Mouse (Mus musculus) layer of hippocampus, adult 8-10 months (tissue): ENCODE measurements at regions not wholly inside any gene's neighbourhood (a gene's known extent, or its start where the extent isn't known, plus 50 kb on each side); places are given as distances from the start of the nearest gene placed in this dataset.

Source experiments
- DNase-seq, 2 experiments: peaks; one replicate each; pipeline ENCODE4 v3.0.0; 2022; ENCODE audit warnings: low spot score in 2 of 2

- no peak for DNase-seq
These were observed 340.6 kb upstream of the Myt1l start for GRCm38 (mm10) chr12:29187619-29188018.

GRCm38 (mm10) chr12:29192391-29192790 lies 335.8 kb upstream of the Myt1l start:
- no peak for DNase-seq

- DNase-seq, result no peak
These were observed 316.2 kb upstream of the Myt1l start for GRCm38 (mm10) chr12:29211946-29212345.

- DNase-seq, result peak; percentile 11 to 27
These were observed 314.6 kb upstream of the Myt1l start for GRCm38 (mm10) chr12:29213625-29214024.

GRCm38 (mm10) chr12:29222099-29222498 lies 306.1 kb upstream of the Myt1l start:
- no peak for DNase-seq

- no peak for DNase-seq
These were observed 302.2 kb upstream of the Myt1l start for GRCm38 (mm10) chr12:29226001-29226400.

- DNase-seq, result peak in 1 of 2 experiments; percentile 24
These were observed 295.4 kb upstream of the Myt1l start for GRCm38 (mm10) chr12:29232492-29233447.

- no peak for DNase-seq
These were observed 291.7 kb upstream of the Myt1l start for GRCm38 (mm10) chr12:29236496-29236895.

- no peak for DNase-seq
These were observed 290.7 kb upstream of the Myt1l start for GRCm38 (mm10) chr12:29237516-29237915.

GRCm38 (mm10) chr12:29239482-29239881 lies 288.7 kb upstream of the Myt1l start:
- DNase-seq, result no peak

- DNase-seq, result peak; percentile 77 to 78
These were observed 288.2 kb upstream of the Myt1l start for GRCm38 (mm10) chr12:29239975-29240374.

- no peak for DNase-seq
These were observed 285.1 kb upstream of the Myt1l start for GRCm38 (mm10) chr12:29243087-29243486.

GRCm38 (mm10) chr12:29246041-29246440 lies 282.1 kb upstream of the Myt1l start:
- no peak for DNase-seq

GRCm38 (mm10) chr12:29247356-29247755 lies 280.8 kb upstream of the Myt1l start:
- DNase-seq, result peak; percentile 38 to 69

GRCm38 (mm10) chr12:29248459-29248858 lies 279.7 kb upstream of the Myt1l start:
- DNase-seq, result no peak

- no peak for DNase-seq
These were observed 272.1 kb upstream of the Myt1l start for GRCm38 (mm10) chr12:29256103-29256502.

GRCm38 (mm10) chr12:29257011-29257734 lies 271.0 kb upstream of the Myt1l start:
- DNase-seq, result no peak

GRCm38 (mm10) chr12:29257735-29258547 lies 270.2 kb upstream of the Myt1l start:
- peak in 1 of 2 experiments; percentile 46 for DNase-seq

- DNase-seq, result no peak
These were observed 269.7 kb upstream of the Myt1l start for GRCm38 (mm10) chr12:29258548-29258874.

- DNase-seq, result no peak
These were observed 269.2 kb upstream of the Myt1l start for GRCm38 (mm10) chr12:29258966-29259365.

GRCm38 (mm10) chr12:29274166-29274565 lies 254.0 kb upstream of the Myt1l start:
- no peak for DNase-seq

GRCm38 (mm10) chr12:29275676-29276075 lies 252.5 kb upstream of the Myt1l start:
- DNase-seq, result no peak
